Mouse (Mus musculus): Measurements from ENCODE around the gene Ptk7.

DNA sequence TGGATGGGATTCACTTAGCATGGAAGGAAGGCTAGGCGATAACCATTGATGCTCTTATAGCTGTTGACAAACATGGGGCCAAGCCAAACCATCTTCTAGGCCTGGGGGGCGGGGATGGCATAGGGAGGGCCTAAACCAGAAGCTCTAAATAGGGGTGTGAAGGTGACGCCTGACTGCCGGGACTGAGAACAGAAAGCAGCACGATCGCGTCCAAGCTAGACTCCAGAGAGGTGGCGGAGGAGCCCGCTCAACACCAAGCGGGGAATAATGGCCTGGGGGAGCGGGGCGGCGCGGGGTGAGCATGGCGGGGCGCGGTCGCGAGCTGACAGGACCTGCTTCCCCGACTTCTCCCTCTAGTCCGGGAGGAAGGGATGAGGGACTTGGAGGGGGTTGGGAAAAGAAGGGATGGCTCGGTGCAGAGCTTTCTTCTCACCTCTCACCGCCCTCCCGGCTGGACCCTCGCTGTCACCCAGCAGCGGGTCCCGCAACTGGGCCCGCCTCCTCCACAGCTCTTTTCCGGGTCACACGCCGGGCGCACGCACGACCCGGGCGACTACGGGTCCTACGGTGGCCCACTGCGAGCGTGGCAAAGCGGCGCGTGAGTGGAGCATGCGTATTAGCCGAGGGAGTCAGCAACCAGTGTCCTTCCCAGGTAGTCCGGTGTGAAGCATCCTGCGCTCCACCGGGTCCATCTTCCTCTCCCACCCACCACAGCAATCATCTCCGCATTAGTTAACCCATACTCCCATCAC is 83.3 kb downstream of the Ptk7 start, which contains the start of gene Cul9:
- TF ChIP-seq CTCF (IDR thresholded peaks at IDR 0.05; ENCODE audit: extremely low read depth, insufficient read length, insufficient replicate concordance, low read depth, low read length) = no peak
- TF ChIP-seq POLR2A (IDR thresholded peaks at IDR 0.05; ENCODE audit: low read depth, low read length) = no peak

Data from small intestine, adult 2 months (tissue).